Mouse (Mus musculus) midbrain, embryonic 11.5 days (tissue): Measurements from ENCODE around the gene Ifi27. TPM values are rescaled to one million over a fixed set of nuclear protein-coding genes. Genes with fewer than 3 reads are reported as not detected.
"Not testable (repeated sequence)": the region's sequence is repeated elsewhere in the genome, so short reads cannot be mapped to it uniquely, and the experiment has no call there.

Source experiments
- ATAC-seq: fragments of 200-750 bp; cut with Nextera tagmentation; 2 replicates; pipeline ENCODE4 v1.8.0; 2017; ENCODE audit warnings: moderate TSS enrichment, moderate library complexity; ENCODE audit not compliant: low FRiP score
- DNase-seq: peaks from one replicate; pipeline ENCODE4 v3.0.0; 2015; ENCODE audit warnings: low spot score; ENCODE audit errors: missing footprints
- H3K27ac ChIP-seq: fragments of 300-500 bp; sonication (generic); 2 replicates; pipeline ENCODE4 v1.5.1; 2014; ENCODE audit warnings: low read depth, low read length
- H3K27me3 ChIP-seq: fragments of 300-500 bp; sonication (generic); 2 replicates; pipeline ENCODE4 v1.6.1; 2014; ENCODE audit warnings: mild to moderate bottlenecking, low read length, moderate library complexity, mixed read lengths; ENCODE audit not compliant: control insufficient read depth, insufficient read depth
- H3K36me3 ChIP-seq: fragments of 300-500 bp; sonication (generic); 2 replicates; pipeline ENCODE4 v1.6.1; 2014; ENCODE audit warnings: mild to moderate bottlenecking, low read length, moderate library complexity, mixed read lengths; ENCODE audit not compliant: control insufficient read depth, insufficient read depth
- H3K4me1 ChIP-seq: fragments of 300-500 bp; sonication (generic); 2 replicates; pipeline ENCODE4 v1.6.1; 2014; ENCODE audit warnings: low read length; ENCODE audit not compliant: control insufficient read depth, insufficient read depth
- H3K4me2 ChIP-seq: fragments of 300-500 bp; sonication (generic); 2 replicates; pipeline ENCODE4 v1.6.1; 2014; ENCODE audit warnings: mild to moderate bottlenecking, moderate library complexity
- H3K4me3 ChIP-seq: fragments of 300-500 bp; sonication (generic); 2 replicates; pipeline ENCODE4 v1.5.1; 2014; ENCODE audit warnings: low read depth, low read length
- H3K9ac ChIP-seq: fragments of 300-500 bp; sonication (generic); 2 replicates; pipeline ENCODE4 v1.6.1; 2014; ENCODE audit warnings: low read length
- H3K9me3 ChIP-seq: fragments of 300-500 bp; sonication (generic); 2 replicates; pipeline ENCODE4 v1.6.1; 2016; ENCODE audit warnings: low read length; ENCODE audit not compliant: control insufficient read depth
- WGBS: fragments of 180-500 bp; shearing (Covaris S2); extraction: QIAGEN DNeasy Blood & Tissue Kit; methylation state at CpG from one replicate; pipeline ENCODE4 v1.1.7; 2014; 5-methylcytosine and 5-hydroxymethylcytosine counted together
- polyA plus RNA-seq: library from polyadenylated mRNA; unstranded; fragments of >200 nt; fragmentation: Nextera tagmentation; extraction: Ambion mirVana; gene quantifications from 2 replicates; pipeline ENCODE4 v1.2.1, GENCODE M21; 2014

The Ifi27 gene
- polyA plus RNA-seq, 1 experiment from 2014 or later, result 4.1 TPM

DNA sequence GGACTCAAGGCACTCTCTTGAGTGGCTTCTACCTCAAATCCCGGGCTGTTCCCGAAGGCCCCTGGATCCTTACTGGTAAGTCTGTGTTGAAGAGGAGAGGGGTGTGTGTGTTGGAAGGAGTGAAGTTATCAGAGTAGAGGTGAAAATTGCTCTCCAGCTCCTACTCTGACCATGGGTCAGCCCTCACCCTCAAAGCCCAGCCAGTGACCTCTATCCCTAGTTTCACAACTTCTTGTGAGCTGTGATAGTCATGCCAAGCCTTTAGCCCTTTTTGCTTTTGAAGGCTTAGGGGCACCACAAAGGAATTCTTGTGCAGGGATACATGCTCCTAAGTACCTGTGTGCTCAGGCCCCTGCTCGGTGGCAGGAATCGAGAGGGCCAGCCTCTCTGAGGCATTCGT, 47.7 kb downstream of the Ifi27 start:
- H3K9ac ChIP-seq, result no peak overlapping the region
- no peaks in the 10 kb centered on the region for H3K4me1 ChIP-seq
- 84% methylated on average over 5 of the region's 5 CpGs for WGBS
- no peaks in the 10 kb centered on the region for H3K36me3 ChIP-seq
- H3K4me3 ChIP-seq, result no peak overlapping the region
- no peak overlapping the region for H3K27ac ChIP-seq
- H3K9me3 ChIP-seq, result no peaks in the 10 kb centered on the region
- H3K4me2 ChIP-seq, result no peak overlapping the region
- ATAC-seq (no peak), DNase-seq (no peak)
- no peaks in the 10 kb centered on the region for H3K27me3 ChIP-seq

DNA sequence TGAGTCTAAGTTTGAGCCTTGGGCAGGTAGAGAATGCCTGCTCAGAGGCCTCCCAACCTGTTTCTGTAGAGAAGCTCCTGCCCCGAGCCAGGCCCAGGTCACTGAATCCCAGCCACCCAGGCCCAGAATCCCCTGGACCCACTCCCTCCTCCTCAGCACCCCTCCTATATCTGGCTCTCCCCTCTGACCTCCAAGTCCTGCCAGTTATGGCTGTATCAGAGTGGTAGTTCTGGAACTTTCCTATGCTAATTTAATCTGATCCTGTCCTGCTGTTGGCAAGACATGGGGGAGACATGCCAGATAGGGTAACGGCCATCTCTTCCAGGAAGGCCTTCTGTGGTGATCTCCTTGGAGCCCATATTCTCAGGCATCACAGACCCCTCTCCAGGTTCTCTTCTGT, 48.8 kb downstream of the Ifi27 start:
- Histone ChIP-seq H3K4me1 (no peaks in the 10 kb centered on the region), H3K27ac (no peak overlapping the region), H3K4me2 (no peak overlapping the region), H3K36me3 (no peaks in the 10 kb centered on the region), H3K4me3 (no peak overlapping the region), H3K9ac (no peak overlapping the region), H3K9me3 (no peaks in the 10 kb centered on the region), H3K27me3 (no peaks in the 10 kb centered on the region)
- ATAC-seq, result no peak
- 77% methylated on average over 2 of the region's 2 CpGs for WGBS
- DNase-seq, result no peak

DNA sequence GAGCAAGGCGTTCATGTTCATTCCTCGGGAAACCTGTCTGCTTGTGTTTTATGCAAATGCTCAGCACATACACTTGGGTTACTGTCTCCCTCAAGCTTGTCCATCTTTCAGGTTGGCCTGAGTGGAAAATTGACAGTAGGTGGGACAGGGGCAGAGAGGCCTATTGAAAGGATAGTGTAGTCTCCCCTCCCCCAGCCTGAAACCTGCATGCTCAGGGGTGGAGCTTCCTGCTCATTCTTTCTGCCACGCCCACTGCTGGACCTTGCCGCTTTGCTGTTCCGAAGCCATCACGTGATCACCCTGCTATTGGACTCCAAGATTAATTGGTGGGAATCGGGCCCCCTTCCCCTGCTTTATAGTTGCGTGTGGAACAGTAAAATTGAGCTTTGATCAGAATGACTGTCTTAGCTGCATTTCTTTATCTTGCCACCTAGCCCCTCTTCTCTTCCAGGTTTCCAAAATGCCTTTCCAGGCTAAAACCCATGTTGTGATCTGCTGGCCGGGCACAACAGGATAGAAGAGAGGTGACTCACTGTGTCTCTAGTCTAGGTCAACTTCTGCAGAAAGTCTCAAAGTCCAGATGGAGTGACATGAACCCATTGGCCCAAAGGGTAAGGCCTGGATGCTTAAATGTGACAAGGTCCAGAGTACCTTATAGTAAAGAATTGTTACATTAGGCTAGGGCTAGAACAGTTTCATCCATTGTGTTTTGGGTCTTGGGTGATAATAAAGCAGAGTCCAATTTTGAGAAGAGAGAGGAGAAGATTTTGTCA, 50.4 kb downstream of the Ifi27 start:
- H3K4me3 ChIP-seq, H3K4me2 ChIP-seq, ATAC-seq, H3K9ac ChIP-seq, H3K27me3 ChIP-seq, DNase-seq, H3K4me1 ChIP-seq, H3K36me3 ChIP-seq, H3K9me3 ChIP-seq, H3K27ac ChIP-seq: not testable (repeated sequence)
- WGBS, result 73% methylated on average over 9 of the region's 9 CpGs

DNA sequence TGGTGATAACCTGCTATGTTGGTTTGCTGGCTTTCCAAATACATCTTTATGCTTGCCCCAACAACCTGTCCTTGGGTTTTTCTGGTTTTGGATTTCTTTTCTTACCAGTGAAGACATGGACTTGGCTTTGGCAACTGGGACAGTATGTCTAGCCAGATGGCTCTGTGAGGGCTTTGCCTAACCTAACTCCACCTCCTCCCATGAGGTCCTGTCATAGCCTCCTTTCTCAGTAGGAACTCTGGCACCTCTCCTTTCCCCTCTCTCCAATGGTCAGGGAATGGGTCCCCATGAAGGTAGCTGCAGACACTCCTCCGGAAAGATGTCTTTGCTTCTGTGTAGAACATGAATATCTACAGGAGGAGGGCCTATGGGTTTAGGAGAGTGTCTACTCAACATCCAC, 52.7 kb downstream of the Ifi27 start:
- Histone ChIP-seq H3K9me3 (no peaks in the 10 kb centered on the region), H3K4me3 (no peak overlapping the region), H3K36me3 (no peaks in the 10 kb centered on the region), H3K27me3 (no peaks in the 10 kb centered on the region), H3K4me1 (no peaks in the 10 kb centered on the region), H3K4me2 (no peak overlapping the region), H3K9ac (no peak overlapping the region), H3K27ac (no peak overlapping the region)
- ATAC-seq, result no peak
- DNase-seq, result no peak
- 77% methylated on average over 1 of the region's 1 CpGs for whole genome bisulfite sequencing

DNA sequence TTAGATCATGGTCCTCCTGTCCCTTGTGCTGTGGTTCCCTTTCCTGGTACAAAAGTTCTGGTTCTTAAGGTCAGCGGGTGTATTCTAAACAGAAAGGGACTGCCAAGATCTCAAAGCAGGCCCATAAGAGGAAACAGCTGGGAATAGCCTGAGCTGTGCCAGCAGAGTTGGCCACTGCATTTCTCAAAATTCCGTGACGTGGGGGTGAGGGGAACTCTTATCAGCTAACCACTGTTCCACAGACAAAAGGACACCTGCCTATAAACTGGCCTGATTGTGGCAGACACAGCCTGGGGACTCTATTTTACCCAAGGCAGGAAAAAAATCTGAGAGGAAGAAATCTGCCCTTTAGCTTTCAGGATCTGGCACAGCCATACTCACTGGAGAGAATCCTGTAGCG, 53.3 kb downstream of the Ifi27 start:
- H3K36me3 ChIP-seq, result no peaks in the 10 kb centered on the region
- H3K4me3 ChIP-seq, result no peak overlapping the region
- no peaks in the 10 kb centered on the region for H3K9me3 ChIP-seq
- no peak overlapping the region for H3K9ac ChIP-seq
- WGBS, result 79% methylated on average over 4 of the region's 4 CpGs
- no peaks in the 10 kb centered on the region for H3K27me3 ChIP-seq
- DNase-seq (no peak), ATAC-seq (no peak)
- no peak overlapping the region for H3K27ac ChIP-seq
- H3K4me2 ChIP-seq, result no peak overlapping the region
- H3K4me1 ChIP-seq, result no peaks in the 10 kb centered on the region

DNA sequence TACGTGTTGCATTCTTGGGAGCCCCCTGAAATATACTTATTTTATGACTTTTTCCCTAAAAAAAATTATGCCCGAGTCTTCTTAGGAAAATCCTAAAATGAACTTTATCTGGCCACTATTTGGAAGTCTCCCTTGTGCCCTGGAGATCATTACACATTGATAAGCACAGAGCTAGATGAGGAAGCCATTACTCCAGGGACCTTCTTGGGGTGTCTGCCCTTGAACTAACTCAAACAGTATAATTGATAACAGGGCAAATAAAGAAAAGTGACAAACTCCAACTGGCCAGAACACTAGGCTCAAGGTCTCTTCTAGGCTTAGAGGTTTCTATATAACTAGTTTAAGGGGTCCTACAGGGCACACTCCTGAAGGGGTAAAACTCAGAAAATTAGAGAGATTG, 53.7 kb downstream of the Ifi27 start:
- H3K9me3 ChIP-seq, result no peaks in the 10 kb centered on the region
- no peak for ATAC-seq
- H3K4me3 ChIP-seq, result no peak overlapping the region
- 65% methylated on average over 2 of the region's 2 CpGs for WGBS
- H3K27me3 ChIP-seq, result no peaks in the 10 kb centered on the region
- H3K9ac ChIP-seq, result no peak overlapping the region
- H3K36me3 ChIP-seq, result no peaks in the 10 kb centered on the region
- H3K4me2 ChIP-seq, result no peak overlapping the region
- DNase-seq, result no peak
- H3K27ac ChIP-seq, result no peak overlapping the region
- no peaks in the 10 kb centered on the region for H3K4me1 ChIP-seq

Other genes starting within 250 kb of the Ifi27 start
- gene Prima1, start 192.1 kb upstream of the Ifi27 start, polyA plus RNA-seq, result 2.0 and 2.3 TPM in 2 replicates
- gene Fam181a, start 123.2 kb upstream of the Ifi27 start, polyA plus RNA-seq, result 47.3 and 57.7 TPM in 2 replicates
- 0.58 and 0.77 TPM in 2 replicates for gene Asb2, start 78.2 kb upstream of the Ifi27 start, polyA plus RNA-seq
- 13.9 and 14.1 TPM in 2 replicates for gene Otub2, start 45.5 kb upstream of the Ifi27 start, polyA plus RNA-seq
- 0.59 and 0.81 TPM in 2 replicates for gene 9330161L09Rik, start 26.4 kb upstream of the Ifi27 start, polyA plus RNA-seq
- 107 and 114 TPM in 2 replicates for gene Ddx24, start 8.4 kb upstream of the Ifi27 start, polyA plus RNA-seq
- 2.0 and 2.1 TPM in 2 replicates for gene Ifi27l2a, start 9.5 kb downstream of the Ifi27 start, polyA plus RNA-seq
- not detected in 2 replicates for gene Ifi27l2b, start 23.0 kb downstream of the Ifi27 start, polyA plus RNA-seq
- gene Ppp4r4, start 98.1 kb downstream of the Ifi27 start, polyA plus RNA-seq, result 3.5 and 4.7 TPM in 2 replicates
- not detected in 2 replicates for gene Serpina10, start 197.2 kb downstream of the Ifi27 start, polyA plus RNA-seq
- not detected in 2 replicates for gene Serpina6, start 223.0 kb downstream of the Ifi27 start, polyA plus RNA-seq
- gene Serpina16, start 241.9 kb downstream of the Ifi27 start, polyA plus RNA-seq, result not detected in 2 replicates